Mouse (Mus musculus): Measurements from ENCODE around the gene Ceacam16. TPM values are rescaled to one million over a fixed set of nuclear protein-coding genes. Genes with fewer than 3 reads are reported as not detected.

Gene Ceacam16
- total RNA-seq (2012; rRNA removed) (0.12 TPM in 1 of 2 replicates, not detected in the other), polyA plus RNA-seq (2012; ENCODE audit: insufficient read depth in 1 of 2, insufficient read length in 2 of 2, low read depth in 1 of 2, low replicate concordance in 2 of 2, missing spikeins in 1 of 2) (under 1 TPM in 1 of 2 experiments, not detected in 1; 0.18 TPM)

DNA sequence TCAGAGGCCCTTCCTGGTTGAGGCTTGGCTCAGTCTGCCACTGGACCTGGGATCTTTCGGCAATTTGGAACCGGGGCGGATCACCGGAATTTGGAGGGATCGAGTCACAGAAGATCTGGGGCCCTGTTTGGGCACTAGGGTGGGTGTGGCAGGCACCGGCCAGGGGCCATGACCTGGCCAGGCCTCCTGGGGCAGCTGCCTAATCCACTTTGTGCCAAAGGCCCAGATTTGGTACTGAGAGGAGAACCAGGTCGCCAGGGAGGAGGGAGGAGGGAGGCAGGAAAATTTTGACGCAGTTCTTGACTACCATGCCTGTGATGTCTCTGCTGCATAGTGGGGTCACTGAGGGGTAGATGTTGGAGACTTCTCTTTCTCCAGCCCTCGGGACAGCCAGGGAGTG is at the start of gene Ceacam16:
Ceacam16 (minus strand) TSS at position 101 of the 400 bp plus-strand sequence.
- no peaks in the 10 kb centered on the region for H3K79me2 ChIP-seq (ENCODE audit: control insufficient read depth, insufficient read depth, low read length, poor library complexity)
- no peak for DNase-seq (ENCODE audit: low read depth, low spot score)
- no peak within 1 kb of the TSS for H3K9ac ChIP-seq (ENCODE audit: control insufficient read depth, low read depth, low read length, poor library complexity, severe bottlenecking)
- H3K9me3 ChIP-seq (replicated peaks; ENCODE audit: insufficient read depth, low read length): no peaks in the 10 kb centered on the region
- H3K27ac ChIP-seq (ENCODE audit: control insufficient read depth, low read depth, low read length): no peak within 1 kb of the TSS
- H3K36me3 ChIP-seq (ENCODE audit: control insufficient read depth in 1 of 2, insufficient read depth in 2 of 2, low read length in 2 of 2): no peaks in the 10 kb centered on the region
- TF ChIP-seq HCFC1 (IDR thresholded peaks at IDR 0.05; ENCODE audit: low read depth, low read length): no peak
- no peak for TF ChIP-seq TBP (IDR thresholded peaks at IDR 0.05; ENCODE audit: low read depth, low read length)
- TF ChIP-seq EP300 (IDR thresholded peaks at IDR 0.05; ENCODE audit: low read depth in 1 of 2, low read length in 2 of 2): no peak
- no peaks in the 10 kb centered on the region for H3K4me1 ChIP-seq (ENCODE audit: control insufficient read depth in 1 of 2, insufficient read depth in 2 of 2, low read length in 2 of 2)
- peaks cover 0 to 2% of the 10 kb centered on the region in 2 experiments; a peak in 2 of 4 replicates for H3K27me3 ChIP-seq (ENCODE audit: control insufficient read depth in 1 of 2, insufficient read depth in 2 of 2, low read length in 2 of 2)
- H3K4me3 ChIP-seq (ENCODE audit: control insufficient read depth in 1 of 2, insufficient read depth in 1 of 2, low read depth in 2 of 2, low read length in 2 of 2): no peak within 1 kb of the TSS

DNA sequence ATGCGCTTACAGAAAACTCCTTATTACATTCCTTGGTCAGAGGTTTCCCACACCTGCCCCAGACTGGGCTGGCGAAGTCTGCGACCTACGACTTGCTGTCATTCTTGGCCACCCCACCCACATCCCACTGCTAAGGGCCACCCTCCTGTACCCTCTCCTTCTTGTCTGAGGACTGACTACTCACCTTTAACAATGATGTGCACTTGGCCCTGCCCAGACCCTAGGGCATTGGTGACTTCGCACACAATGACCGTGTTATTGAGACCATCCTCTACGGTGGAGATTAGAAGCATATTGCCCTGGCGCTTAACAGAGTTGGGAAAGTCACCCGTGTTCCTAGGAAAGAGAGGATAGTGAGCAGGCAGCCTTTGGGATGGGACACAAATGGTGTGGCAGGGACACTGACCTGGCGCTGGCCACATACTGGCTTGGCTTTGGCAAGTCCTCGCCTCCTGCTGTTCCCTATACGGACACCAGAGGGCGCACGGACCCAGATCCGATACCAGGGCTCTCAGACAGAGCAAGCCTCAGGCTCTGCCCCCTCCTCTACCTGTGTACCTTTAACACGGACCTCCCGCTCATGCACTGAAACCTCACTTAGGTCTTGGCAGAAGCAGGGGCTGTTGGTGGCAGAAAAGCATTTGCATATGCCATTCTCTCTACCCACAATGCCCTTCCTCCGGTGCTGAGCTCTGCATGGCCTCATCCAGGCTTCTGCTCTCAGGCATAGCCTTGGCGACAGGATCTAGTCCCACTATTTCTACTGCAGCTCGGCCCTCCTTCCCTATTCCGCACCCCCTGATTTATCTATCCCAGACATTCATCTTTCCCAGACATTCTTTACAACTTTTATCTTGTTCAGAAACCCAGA is 49.6 kb upstream of the Ceacam16 start:
- no peak overlapping the region for H3K9ac ChIP-seq (ENCODE audit: control insufficient read depth, low read depth, low read length, poor library complexity, severe bottlenecking)
- peak; percentile 64 for DNase-seq (ENCODE audit: low read depth, low spot score)
- H3K9me3 ChIP-seq (replicated peaks; ENCODE audit: insufficient read depth, low read length): no peaks in the 10 kb centered on the region
- H3K79me2 ChIP-seq (ENCODE audit: control insufficient read depth, insufficient read depth, low read length, poor library complexity): no peaks in the 10 kb centered on the region
- H3K4me1 ChIP-seq (ENCODE audit: control insufficient read depth in 1 of 2, insufficient read depth in 2 of 2, low read length in 2 of 2): no peaks in the 10 kb centered on the region
- no peak overlapping the region for H3K27ac ChIP-seq (ENCODE audit: control insufficient read depth, low read depth, low read length)
- TF ChIP-seq BHLHE40 (IDR thresholded peaks at IDR 0.05; ENCODE audit: borderline replicate concordance, low read depth, low read length) (no peak), JUND (IDR thresholded peaks at IDR 0.05; ENCODE audit: low read depth, low read length) (no peak), POLR2AphosphoS2 (IDR thresholded peaks at IDR 0.05; ENCODE audit: low read length) (no peak), CTCF (IDR thresholded peaks at IDR 0.05 in 2 of 3, conservative IDR thresholded peaks at IDR 0.05 in 1 of 3; ENCODE audit: control insufficient read depth in 1 of 3, insufficient read depth in 1 of 3, low read depth in 2 of 3, low read length in 3 of 3, poor library complexity in 1 of 3, severe bottlenecking in 1 of 3) (peak; percentile 80 to 97 (median 83)), SMC3 (IDR thresholded peaks at IDR 0.05; ENCODE audit: low read depth, low read length) (peak; percentile 93), ZC3H11A (IDR thresholded peaks at IDR 0.05; ENCODE audit: low read depth, low read length) (peak; percentile 52), RAD21 (IDR thresholded peaks at IDR 0.05; ENCODE audit: low read depth, low read length) (peak; percentile 60), TBP (IDR thresholded peaks at IDR 0.05; ENCODE audit: low read depth, low read length) (no peak), MAX (IDR thresholded peaks at IDR 0.05; ENCODE audit: low read length) (no peak), MYC (IDR thresholded peaks at IDR 0.05; ENCODE audit: low read depth, low read length) (no peak), USF1 (IDR thresholded peaks at IDR 0.05; ENCODE audit: low read depth, low read length) (no peak), EP300 (IDR thresholded peaks at IDR 0.05; ENCODE audit: low read depth in 1 of 2, low read length in 2 of 2) (no peak), GABPA (IDR thresholded peaks at IDR 0.05; ENCODE audit: low read depth, low read length) (no peak), MXI1 (IDR thresholded peaks at IDR 0.05; ENCODE audit: low read depth, low read length) (no peak), TAL1 (IDR thresholded peaks at IDR 0.05; ENCODE audit: low read length) (no peak)
- H3K27me3 ChIP-seq (ENCODE audit: control insufficient read depth in 1 of 2, insufficient read depth in 2 of 2, low read length in 2 of 2): no peaks in the 10 kb centered on the region; a peak in 1 of 4 replicates
- no peak overlapping the region for H3K4me3 ChIP-seq (ENCODE audit: control insufficient read depth in 1 of 2, insufficient read depth in 1 of 2, low read depth in 2 of 2, low read length in 2 of 2)
- no peaks in the 10 kb centered on the region for H3K36me3 ChIP-seq (ENCODE audit: control insufficient read depth in 1 of 2, insufficient read depth in 2 of 2, low read length in 2 of 2)
